Mouse (Mus musculus) hindbrain, embryonic 15.5 days (tissue): ENCODE data around the gene 4933409G03Rik. TPM values are rescaled to one million over a fixed set of nuclear protein-coding genes. Genes with fewer than 3 reads are reported as not detected.
"Not testable (repeated sequence)": the region's sequence is repeated elsewhere in the genome, so short reads cannot be mapped to it uniquely, and the experiment has no call there.

Source experiments
- ATAC-seq: fragments of 200-750 bp; cut with Nextera tagmentation; 2 replicates; pipeline ENCODE4 v1.8.0; 2017; ENCODE audit warnings: low read depth, moderate number of reproducible peaks, moderate TSS enrichment; ENCODE audit not compliant: low FRiP score
- H3K27ac ChIP-seq: fragments of 300-500 bp; sonication (generic); replicated peaks from 2 replicates; pipeline ENCODE4 v1.5.1; 2015; ENCODE audit warnings: mild to moderate bottlenecking, inconsistent platforms
- H3K27me3 ChIP-seq: fragments of 300-500 bp; sonication (generic); 2 replicates; pipeline ENCODE4 v1.6.1; 2015; ENCODE audit warnings: control low read depth, inconsistent platforms
- H3K36me3 ChIP-seq: fragments of 300-500 bp; sonication (generic); 2 replicates; pipeline ENCODE4 v1.6.1; 2015; ENCODE audit warnings: control low read depth, inconsistent platforms
- H3K4me1 ChIP-seq: fragments of 300-500 bp; sonication (generic); replicated peaks from 2 replicates; pipeline ENCODE4 v1.6.1; 2015; ENCODE audit warnings: control low read depth, inconsistent platforms
- H3K4me2 ChIP-seq: fragments of 300-500 bp; sonication (generic); 2 replicates; pipeline ENCODE4 v1.6.1; 2015; ENCODE audit warnings: moderate library complexity, mild to moderate bottlenecking, inconsistent platforms
- H3K4me3 ChIP-seq: fragments of 300-500 bp; sonication (generic); 2 replicates; pipeline ENCODE4 v1.5.1; 2015; ENCODE audit warnings: mild to moderate bottlenecking, inconsistent platforms
- H3K9ac ChIP-seq: fragments of 300-500 bp; sonication (generic); 2 replicates; pipeline ENCODE4 v1.6.1; 2015; ENCODE audit warnings: inconsistent platforms
- H3K9me3 ChIP-seq: fragments of 300-500 bp; sonication (generic); 2 replicates; pipeline ENCODE4 v1.6.1; 2016; ENCODE audit warnings: control low read depth, inconsistent platforms
- WGBS: fragments of 180-500 bp; shearing (Covaris S2); methylation state at CpG from one replicate; pipeline ENCODE4 v1.1.7; 2015; 5-methylcytosine and 5-hydroxymethylcytosine counted together
- polyA plus RNA-seq: library from polyadenylated mRNA; unstranded; fragments of >200 nt; fragmentation: Nextera tagmentation; extraction: Ambion mirVana; gene quantifications from 2 replicates; pipeline ENCODE4 v1.2.1, GENCODE M21; 2015

Gene 4933409G03Rik
- polyA plus RNA-seq = not detected in 2 replicates

DNA sequence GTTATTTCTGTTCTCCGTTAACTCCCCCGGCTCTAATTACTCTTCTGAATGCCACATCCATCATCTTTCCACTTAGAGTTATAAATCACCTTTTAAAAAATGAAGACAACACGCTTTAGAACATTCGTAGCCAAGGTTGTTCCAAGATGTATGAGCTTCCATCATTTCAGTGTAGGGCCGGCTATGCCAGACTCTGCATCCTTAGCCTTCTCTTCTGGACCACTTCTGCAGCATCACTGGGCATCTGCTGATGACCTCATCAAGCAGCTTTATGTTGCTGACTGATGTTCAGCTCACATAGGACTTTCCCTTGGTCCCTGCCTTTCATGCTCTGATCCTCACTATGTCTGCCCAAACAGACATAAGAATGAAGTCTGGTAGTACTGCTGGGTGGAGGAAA lies at the start of gene 4933409G03Rik:
Gene 4933409G03Rik (plus strand): TSS at position 301 of the 400 bp plus-strand sequence.
- 82% methylated on average over 5 of the region's 5 CpGs for WGBS
- Histone ChIP-seq H3K9me3 (no peaks in the 10 kb centered on the region), H3K4me2 (no peak within 1 kb of the TSS), H3K4me1 (no peaks in the 10 kb centered on the region), H3K27ac (no peak within 1 kb of the TSS), H3K27me3 (no peaks in the 10 kb centered on the region), H3K9ac (no peak within 1 kb of the TSS), H3K36me3 (no peaks in the 10 kb centered on the region), H3K4me3 (no peak within 1 kb of the TSS)
- no peak for ATAC-seq

DNA sequence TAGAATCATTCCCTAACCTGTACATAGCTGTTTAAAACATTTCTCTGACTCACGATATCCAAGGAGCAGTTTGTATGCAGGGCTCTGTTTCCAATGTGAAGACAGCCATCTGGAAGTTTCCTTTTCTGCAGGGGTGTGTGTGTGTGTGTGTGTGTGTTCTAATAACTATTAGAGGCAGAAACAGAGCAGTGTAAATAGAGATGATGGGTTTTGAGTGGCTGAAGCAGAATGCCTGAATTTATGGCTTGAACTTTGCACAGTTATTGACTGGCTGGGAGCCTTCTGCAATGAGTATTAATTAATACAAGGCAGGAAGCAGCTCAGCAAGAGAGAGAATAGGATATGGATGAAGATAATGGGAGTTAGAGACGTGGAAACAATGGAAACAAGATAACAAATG lies 38.0 kb upstream of the 4933409G03Rik start:
- Histone ChIP-seq H3K4me3 (no peak overlapping the region), H3K27me3 (no peaks in the 10 kb centered on the region), H3K9ac (no peak overlapping the region), H3K27ac (no peak overlapping the region), H3K4me1 (no peaks in the 10 kb centered on the region), H3K9me3 (no peaks in the 10 kb centered on the region), H3K36me3 (no peaks in the 10 kb centered on the region), H3K4me2 (no peak overlapping the region)
- ATAC-seq = no peak
- WGBS = 58% methylated on average over 2 of the region's 2 CpGs

DNA sequence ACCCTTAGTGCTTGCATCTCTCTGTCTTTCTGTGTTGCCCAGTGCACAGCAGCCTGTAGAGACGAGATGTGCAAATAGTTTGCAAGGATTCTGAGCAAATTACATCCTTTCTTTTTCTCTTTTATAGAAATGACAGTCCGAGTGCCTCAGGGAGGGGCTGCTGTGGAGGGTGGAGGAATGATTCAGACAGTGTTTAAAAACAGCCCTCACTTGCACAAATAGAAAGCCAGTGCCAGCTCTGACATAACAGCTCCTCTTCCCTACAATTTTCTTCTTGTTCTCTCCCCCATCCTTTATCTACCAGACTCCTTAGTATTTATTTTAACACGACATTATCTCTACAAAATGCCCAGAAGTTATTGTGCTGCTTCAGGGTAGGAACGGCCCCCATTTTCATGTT lies 21.4 kb upstream of the 4933409G03Rik start:
- 55% methylated on average over 4 of the region's 4 CpGs for WGBS
- Histone ChIP-seq H3K27me3 (no peaks in the 10 kb centered on the region), H3K9ac (no peak overlapping the region), H3K4me1 (no peaks in the 10 kb centered on the region), H3K27ac (no peak overlapping the region), H3K4me3 (no peak overlapping the region), H3K4me2 (no peak overlapping the region), H3K36me3 (no peaks in the 10 kb centered on the region), H3K9me3 (no peaks in the 10 kb centered on the region)
- no peak for ATAC-seq

DNA sequence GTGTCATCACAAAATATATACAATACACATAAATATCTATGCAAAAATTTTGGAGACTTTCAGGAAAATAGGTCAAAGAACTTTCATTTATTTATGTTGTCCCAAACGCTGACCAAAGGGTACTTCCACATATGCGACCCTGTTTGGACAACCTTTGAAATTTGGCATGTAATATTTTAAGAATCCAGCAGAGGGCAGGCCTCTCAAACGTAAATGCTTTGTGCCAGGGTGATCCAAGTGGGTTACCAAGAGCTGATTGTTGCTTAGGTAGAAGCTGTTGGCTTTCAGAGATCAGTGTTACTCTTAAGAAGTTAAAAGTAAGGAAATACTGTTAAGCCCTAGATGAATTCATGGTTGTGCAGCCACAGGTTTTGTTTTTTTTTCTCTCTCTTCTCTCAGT lies 18.9 kb upstream of the 4933409G03Rik start:
- H3K9me3 ChIP-seq = no peaks in the 10 kb centered on the region
- no peaks in the 10 kb centered on the region for H3K36me3 ChIP-seq
- H3K27ac ChIP-seq = no peak overlapping the region
- no peak overlapping the region for H3K4me3 ChIP-seq
- H3K27me3 ChIP-seq = no peaks in the 10 kb centered on the region
- H3K4me2 ChIP-seq = no peak overlapping the region
- no peaks in the 10 kb centered on the region for H3K4me1 ChIP-seq
- 18% methylated on average over 3 of the region's 3 CpGs for WGBS
- no peak overlapping the region for H3K9ac ChIP-seq
- no peak for ATAC-seq

DNA sequence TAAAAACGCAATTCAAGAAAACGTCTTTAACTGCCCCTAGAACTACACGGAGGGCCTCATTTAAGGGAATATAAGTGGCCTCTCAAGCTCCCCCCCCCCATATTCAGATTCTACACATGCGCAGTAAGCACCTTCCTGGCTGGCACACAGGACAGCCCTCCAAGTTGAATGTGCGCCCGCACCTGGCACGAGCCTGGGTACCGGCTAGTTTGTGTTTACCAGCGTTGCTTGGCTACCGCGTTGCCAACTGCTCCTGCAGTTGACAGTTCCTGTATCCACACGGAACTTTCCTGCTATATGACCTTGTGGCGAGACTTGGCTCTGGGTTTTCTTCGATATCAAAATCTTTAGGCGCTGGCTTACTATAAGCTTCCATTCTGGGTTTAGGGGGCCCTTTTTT lies 13.9 kb upstream of the 4933409G03Rik start:
- no peaks in the 10 kb centered on the region for H3K27me3 ChIP-seq
- WGBS = 92% methylated on average over 15 of the region's 15 CpGs
- no peaks in the 10 kb centered on the region for H3K9me3 ChIP-seq
- H3K4me3 ChIP-seq = no peak overlapping the region
- H3K27ac ChIP-seq = no peak overlapping the region
- no peak overlapping the region for H3K4me2 ChIP-seq
- H3K9ac ChIP-seq = no peak overlapping the region
- H3K4me1 ChIP-seq = no peaks in the 10 kb centered on the region
- ATAC-seq = no peak
- no peaks in the 10 kb centered on the region for H3K36me3 ChIP-seq

DNA sequence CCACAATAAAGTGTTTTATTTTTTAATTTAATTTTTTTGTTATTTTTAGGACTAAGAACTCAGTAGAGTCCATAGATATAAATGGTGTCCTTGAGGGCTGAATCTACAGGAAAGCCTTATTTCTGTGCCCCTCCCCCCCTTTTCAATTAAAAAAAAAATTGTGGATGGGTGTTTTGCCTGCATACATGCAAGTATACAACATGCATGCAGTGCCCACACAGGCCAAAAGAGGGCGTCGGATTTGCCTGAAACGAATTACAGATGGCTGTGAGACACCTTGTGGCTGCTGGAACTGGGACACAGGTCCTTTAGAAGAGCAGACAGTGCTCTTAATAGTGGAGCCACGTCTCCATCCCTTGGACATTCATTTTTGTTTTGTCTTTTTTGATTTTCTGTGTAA lies 9.9 kb upstream of the 4933409G03Rik start:
- Histone ChIP-seq H3K9me3 (no peaks in the 10 kb centered on the region), H3K4me3 (no peak overlapping the region), H3K4me1 (no peaks in the 10 kb centered on the region), H3K4me2 (no peak overlapping the region), H3K9ac (no peak overlapping the region), H3K27ac (no peak overlapping the region), H3K27me3 (no peaks in the 10 kb centered on the region), H3K36me3 (no peaks in the 10 kb centered on the region)
- WGBS = 35% methylated on average over 4 of the region's 4 CpGs
- no peak for ATAC-seq

DNA sequence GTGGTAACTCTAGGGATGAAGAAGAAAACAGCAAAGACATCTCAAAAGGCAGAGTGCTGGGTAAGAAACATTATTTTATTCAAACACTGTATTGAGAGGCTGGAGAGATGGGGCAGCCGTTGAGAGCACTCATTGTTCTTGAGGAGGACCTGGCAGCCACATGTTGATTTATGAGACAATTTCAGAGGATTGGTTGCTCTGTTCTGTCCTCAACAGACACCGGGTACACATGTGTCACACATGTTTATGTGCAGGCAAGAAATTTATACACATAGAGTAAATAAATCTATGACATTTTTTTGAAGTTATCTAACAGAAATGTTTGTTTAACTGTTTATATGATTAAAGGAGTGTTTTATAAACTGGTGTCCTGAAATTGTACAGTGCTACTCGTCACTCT lies 10.6 kb downstream of the 4933409G03Rik start:
- H3K9ac ChIP-seq = no peak overlapping the region
- no peak overlapping the region for H3K27ac ChIP-seq
- no peak overlapping the region for H3K4me2 ChIP-seq
- no peaks in the 10 kb centered on the region for H3K9me3 ChIP-seq
- no peak overlapping the region for H3K4me3 ChIP-seq
- 58% methylated on average over 3 of the region's 3 CpGs for WGBS
- H3K36me3 ChIP-seq = no peaks in the 10 kb centered on the region
- no peaks in the 10 kb centered on the region for H3K4me1 ChIP-seq
- no peak for ATAC-seq
- H3K27me3 ChIP-seq = no peaks in the 10 kb centered on the region

DNA sequence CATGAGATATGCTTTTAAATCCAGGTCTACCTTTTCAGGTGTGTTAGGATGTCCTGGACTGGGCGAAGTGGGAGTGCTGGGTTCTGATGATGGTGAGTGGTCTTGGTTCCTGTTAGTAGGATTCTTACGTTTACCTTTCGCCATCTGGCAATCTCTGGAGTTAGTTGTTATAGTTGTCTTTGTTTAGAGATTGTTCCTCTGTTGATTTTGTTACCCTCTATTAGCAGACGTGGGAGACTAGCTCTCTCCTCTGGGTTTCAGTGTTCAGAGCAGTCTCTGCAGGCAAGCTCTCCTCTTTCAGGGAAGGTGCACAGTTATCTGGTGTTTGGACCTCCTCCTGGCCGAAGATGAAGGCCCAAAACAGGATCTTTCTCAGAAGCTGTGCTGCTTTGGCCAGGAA lies 74.0 kb downstream of the 4933409G03Rik start, which contains the start of gene 4932414N04Rik:
Gene 4932414N04Rik (plus strand): TSS at position 301 of the 400 bp plus-strand sequence.
- not testable (repeated sequence) for H3K4me1 ChIP-seq, ATAC-seq, H3K9ac ChIP-seq, H3K4me2 ChIP-seq, H3K4me3 ChIP-seq, H3K27ac ChIP-seq, H3K9me3 ChIP-seq, H3K27me3 ChIP-seq, H3K36me3 ChIP-seq
- WGBS = 74% methylated on average over 2 of the region's 5 CpGs

Other genes with a start within 250 kb of the 4933409G03Rik start
- gene Stk39, start 110.1 kb upstream of the 4933409G03Rik start, polyA plus RNA-seq = 33.6 and 34.3 TPM in 2 replicates
- gene 4932414N04Rik, start 74.1 kb downstream of the 4933409G03Rik start, polyA plus RNA-seq = not detected in 2 replicates